Mouse (Mus musculus) heart, adult 2 months (tissue): ENCODE measurements around the gene Rab29.

ENCODE experiments used
- CTCF ChIP-seq: fragments of 200-600 bp; IDR thresholded peaks from 2 replicates; pipeline ENCODE4 v1.8.1; 2022; ENCODE audit warnings: antibody characterized with exemption, mild to moderate bottlenecking, moderate library complexity
- POLR2A ChIP-seq: fragments of 200-500 bp; IDR thresholded peaks from 2 replicates; pipeline ENCODE4 v1.6.1; 2011; ENCODE audit warnings: mild to moderate bottlenecking, low read depth, low read length, control low read depth; ENCODE audit not compliant: insufficient read depth

DNA sequence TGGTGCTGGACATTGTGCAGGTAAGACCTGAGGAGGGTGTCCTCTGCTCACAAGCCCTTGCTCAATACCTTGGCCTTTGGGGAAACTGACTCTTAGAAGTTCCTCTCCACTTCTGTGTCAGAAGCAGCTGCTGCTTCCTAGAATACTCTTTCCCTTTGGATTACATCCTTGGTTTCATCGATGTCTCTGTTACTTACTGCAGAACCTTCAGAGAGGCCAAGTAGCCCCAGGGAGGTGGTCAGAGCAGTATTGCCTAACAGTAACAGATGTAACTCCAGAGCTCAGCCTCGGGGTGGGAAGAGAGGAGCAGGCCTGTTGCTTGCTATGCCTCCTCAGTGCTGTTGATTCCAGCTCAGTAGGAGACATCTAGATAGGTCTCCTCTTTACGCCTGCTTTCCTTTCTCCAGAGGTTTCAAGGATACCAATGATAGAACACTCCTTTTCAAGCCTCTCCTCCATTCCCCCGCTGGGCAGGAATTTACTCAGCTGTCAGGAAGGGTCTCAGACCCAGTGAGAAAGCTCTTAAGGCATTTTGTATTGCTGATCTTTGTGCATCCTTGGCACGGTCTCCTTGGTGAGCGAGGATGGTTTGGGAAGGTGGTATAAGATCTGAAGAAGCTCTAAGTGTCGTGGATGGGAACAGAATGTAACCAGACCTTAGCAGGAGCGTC is 35.9 kb upstream of the Rab29 start:
- TF ChIP-seq CTCF (no peak), POLR2A (no peak)
